Mouse (Mus musculus): Measurements from ENCODE around the gene Wfdc21.

GRCm38 (mm10) chr11:83708715-83709114 lies 38.0 kb upstream of the Wfdc21 start, which contains the start of gene Wfdc18:
- no peak for TF ChIP-seq CTCF (IDR thresholded peaks at IDR 0.05; ENCODE audit: low read depth, low read length)
- TF ChIP-seq GATA1 (IDR thresholded peaks at IDR 0.05; ENCODE audit: borderline replicate concordance, low read length): no peak
- TF ChIP-seq GATA2 (IDR thresholded peaks at IDR 0.05; ENCODE audit: borderline replicate concordance, low read depth, low read length): no peak
- no peak for TF ChIP-seq POLR2AphosphoS5 (IDR thresholded peaks at IDR 0.05; ENCODE audit: insufficient replicate concordance, low read depth, low read length)
